Mouse (Mus musculus) embryonic facial prominence, embryonic 10.5 days (tissue): ENCODE measurements at regions not wholly inside any gene's neighbourhood (a gene's known extent, or its start where the extent isn't known, plus 50 kb on each side); places are given as distances from the start of the nearest gene placed in this dataset.
"Not testable (repeated sequence)": the region's sequence is repeated elsewhere in the genome, so short reads cannot be mapped to it uniquely, and the experiment has no call there.

Experiments
- DNase-seq: peaks from one replicate; pipeline ENCODE4 v3.0.0-alpha.2; 2017; ENCODE audit warnings: low spot score
- H3K27ac ChIP-seq: fragments of 300-500 bp; sonication (generic); replicated peaks from 2 replicates; pipeline ENCODE4 v1.5.1; 2016; ENCODE audit warnings: mild to moderate bottlenecking
- H3K27me3 ChIP-seq: fragments of 300-500 bp; sonication (generic); replicated peaks from 2 replicates; pipeline ENCODE4 v1.6.1; 2016; ENCODE audit warnings: low read depth, mild to moderate bottlenecking; ENCODE audit not compliant: poor library complexity, severe bottlenecking
- H3K36me3 ChIP-seq: fragments of 300-500 bp; sonication (generic); replicated peaks from 2 replicates; pipeline ENCODE4 v1.6.1; 2016; ENCODE audit warnings: mild to moderate bottlenecking, moderate library complexity
- H3K4me1 ChIP-seq: fragments of 300-500 bp; sonication (generic); 2 replicates; pipeline ENCODE4 v1.6.1; 2016
- H3K4me3 ChIP-seq: fragments of 300-500 bp; sonication (generic); 2 replicates; pipeline ENCODE4 v1.5.1; 2016; ENCODE audit warnings: mild to moderate bottlenecking, moderate library complexity
- H3K9me3 ChIP-seq: fragments of 300-500 bp; sonication (generic); 2 replicates; pipeline ENCODE4 v1.6.1; 2016; ENCODE audit warnings: mild to moderate bottlenecking
- WGBS: fragments of 180-500 bp; shearing (Covaris S2); methylation state at CpG from one replicate; pipeline ENCODE4 v1.1.7; 2016; 5-methylcytosine and 5-hydroxymethylcytosine counted together

GRCm38 (mm10) chr6:6496789-6497188 is 81.7 kb downstream of the Sem1 start:
- H3K36me3 ChIP-seq, result no peaks in the 10 kb centered on the region
- H3K4me3 ChIP-seq, result no peak overlapping the region
- no peak overlapping the region for H3K27ac ChIP-seq
- DNase-seq, result no peak
- no peaks in the 10 kb centered on the region for H3K4me1 ChIP-seq
- WGBS, result 82% methylated on average over 1 of the region's 1 CpGs
- no peaks in the 10 kb centered on the region for H3K9me3 ChIP-seq
- no peaks in the 10 kb centered on the region for H3K27me3 ChIP-seq

GRCm38 (mm10) chr6:6496336-6496735 is 82.1 kb downstream of the Sem1 start:
- Histone ChIP-seq H3K27ac (no peak overlapping the region), H3K36me3 (no peaks in the 10 kb centered on the region), H3K27me3 (no peaks in the 10 kb centered on the region), H3K4me3 (no peak overlapping the region), H3K9me3 (no peaks in the 10 kb centered on the region), H3K4me1 (no peaks in the 10 kb centered on the region)
- DNase-seq, result no peak
- 95% methylated on average over 4 of the region's 4 CpGs for WGBS

- Histone ChIP-seq H3K4me1 (no peaks in the 10 kb centered on the region), H3K36me3 (no peaks in the 10 kb centered on the region), H3K27ac (no peak overlapping the region), H3K27me3 (no peaks in the 10 kb centered on the region), H3K4me3 (no peak overlapping the region), H3K9me3 (no peaks in the 10 kb centered on the region)
- DNase-seq, result no peak
- 93% methylated on average over 4 of the region's 4 CpGs for WGBS
Measured at GRCm38 (mm10) chr6:6488191-6488590, 90.3 kb downstream of the Sem1 start.

GRCm38 (mm10) chr6:6481596-6481995 is 96.9 kb downstream of the Sem1 start:
- 82% methylated on average over 1 of the region's 1 CpGs for WGBS
- H3K9me3 ChIP-seq, result not testable (repeated sequence)

GRCm38 (mm10) chr6:6470397-6470796 is 108.1 kb downstream of the Sem1 start:
- Histone ChIP-seq H3K27ac (no peak overlapping the region), H3K36me3 (no peaks in the 10 kb centered on the region), H3K4me3 (no peak overlapping the region), H3K4me1 (peaks cover 38% of the 10 kb centered on the region), H3K9me3 (no peaks in the 10 kb centered on the region), H3K27me3 (0 out of 2 replicates have a peak, but pooled peaks cover 3% of the 10 kb centered on the region)
- WGBS, result 51% methylated on average over 8 of the region's 8 CpGs
- no peak for DNase-seq

More at GRCm38 (mm10) chr6:6481596-6481995, 96.9 kb downstream of the Sem1 start:
- not testable (repeated sequence) for H3K27ac ChIP-seq, H3K4me1 ChIP-seq, DNase-seq, H3K4me3 ChIP-seq, H3K36me3 ChIP-seq, H3K27me3 ChIP-seq

GRCm38 (mm10) chr6:6467526-6467925 is 110.9 kb downstream of the Sem1 start:
- WGBS, result 26% methylated on average over 1 of the region's 1 CpGs

GRCm38 (mm10) chr6:6466231-6466630 is 112.2 kb downstream of the Sem1 start:
- no peak overlapping the region for H3K27ac ChIP-seq
- no peaks in the 10 kb centered on the region for H3K36me3 ChIP-seq
- 30% methylated on average over 2 of the region's 2 CpGs for WGBS
- peaks cover 4% of the 10 kb centered on the region; the same call in 1 of the 2 replicates for H3K27me3 ChIP-seq
- no peak for DNase-seq
- no peak overlapping the region for H3K4me3 ChIP-seq
- peaks cover 60% of the 10 kb centered on the region for H3K4me1 ChIP-seq
- no peaks in the 10 kb centered on the region for H3K9me3 ChIP-seq

More at GRCm38 (mm10) chr6:6467526-6467925, 110.9 kb downstream of the Sem1 start:
- no peaks in the 10 kb centered on the region for H3K36me3 ChIP-seq
- H3K27me3 ChIP-seq, result 0 out of 2 replicates have a peak, but pooled peaks cover 3% of the 10 kb centered on the region
- peak overlapping the region; percentile 66 for H3K27ac ChIP-seq
- no peaks in the 10 kb centered on the region for H3K9me3 ChIP-seq
- peak; percentile 23 for DNase-seq
- H3K4me3 ChIP-seq, result no peak overlapping the region
- H3K4me1 ChIP-seq, result peaks cover 60% of the 10 kb centered on the region

GRCm38 (mm10) chr6:6463807-6464470 is 114.5 kb downstream of the Sem1 start:
- Histone ChIP-seq H3K4me1 (peaks cover 61% of the 10 kb centered on the region), H3K27ac (peak overlapping the region; percentile 78), H3K27me3 (peaks cover 7% of the 10 kb centered on the region; the same call in 1 of the 2 replicates), H3K36me3 (no peaks in the 10 kb centered on the region), H3K9me3 (no peaks in the 10 kb centered on the region), H3K4me3 (no peak overlapping the region)
- DNase-seq, result peak; percentile 47
- WGBS, result 21% methylated on average over 7 of the region's 7 CpGs

GRCm38 (mm10) chr6:6459918-6460239 is 118.6 kb downstream of the Sem1 start:
- no peaks in the 10 kb centered on the region for H3K9me3 ChIP-seq
- no peaks in the 10 kb centered on the region for H3K36me3 ChIP-seq
- H3K27ac ChIP-seq, result peak overlapping the region; percentile 49
- 12% methylated on average over 2 of the region's 2 CpGs for WGBS
- H3K4me1 ChIP-seq, result peaks cover 36% of the 10 kb centered on the region
- DNase-seq, result no peak
- H3K4me3 ChIP-seq, result no peak overlapping the region
- H3K27me3 ChIP-seq, result peaks cover 17% of the 10 kb centered on the region; the same call in 1 of the 2 replicates

- DNase-seq, result peak; percentile 20
Measured at GRCm38 (mm10) chr6:6459006-6459917, 119.2 kb downstream of the Sem1 start.

GRCm38 (mm10) chr6:6457726-6458125 is 120.7 kb downstream of the Sem1 start:
- H3K4me1 ChIP-seq, result peaks cover 19% of the 10 kb centered on the region
- peaks cover 14% of the 10 kb centered on the region; the same call in 1 of the 2 replicates for H3K27me3 ChIP-seq
- no peaks in the 10 kb centered on the region for H3K9me3 ChIP-seq
- no peak overlapping the region for H3K4me3 ChIP-seq
- WGBS, result 68% methylated on average over 4 of the region's 4 CpGs
- no peak overlapping the region for H3K27ac ChIP-seq
- no peaks in the 10 kb centered on the region for H3K36me3 ChIP-seq
- DNase-seq, result no peak

More at GRCm38 (mm10) chr6:6459006-6459917, 119.2 kb downstream of the Sem1 start:
- no peaks in the 10 kb centered on the region for H3K9me3 ChIP-seq
- no peak overlapping the region for H3K4me3 ChIP-seq
- H3K4me1 ChIP-seq, result peaks cover 29% of the 10 kb centered on the region
- WGBS, result 24% methylated on average over 14 of the region's 14 CpGs
- H3K36me3 ChIP-seq, result no peaks in the 10 kb centered on the region
- peak overlapping the region; percentile 49; the same call in 1 of the 2 replicates for H3K27ac ChIP-seq
- H3K27me3 ChIP-seq, result peaks cover 17% of the 10 kb centered on the region; the same call in 1 of the 2 replicates

GRCm38 (mm10) chr6:6457001-6457400 is 121.5 kb downstream of the Sem1 start:
- H3K4me3 ChIP-seq, result no peak overlapping the region
- no peak overlapping the region for H3K27ac ChIP-seq
- H3K4me1 ChIP-seq, result peaks cover 19% of the 10 kb centered on the region
- no peaks in the 10 kb centered on the region for H3K36me3 ChIP-seq
- WGBS, result 88% methylated on average over 5 of the region's 5 CpGs
- no peaks in the 10 kb centered on the region for H3K9me3 ChIP-seq
- peaks cover 14% of the 10 kb centered on the region; the same call in 1 of the 2 replicates for H3K27me3 ChIP-seq
- no peak for DNase-seq
